Mouse (Mus musculus) kidney, adult 11 months (tissue): Measurements from ENCODE around the gene Slc24a2.

ENCODE experiments used
- DNase-seq: peaks from one replicate; pipeline ENCODE4 v3.0.0; 2022

Gene Slc24a2

GRCm38 (mm10) chr4:87229960-87230551 lies at the start of gene Slc24a2:
Slc24a2 (minus strand) TSS chr4:87230477.
- no peak for DNase-seq

- no peak for DNase-seq
Observed at GRCm38 (mm10) chr4:87274825-87275224, 44.5 kb upstream of the Slc24a2 start.

GRCm38 (mm10) chr4:87274276-87274675 lies 44.0 kb upstream of the Slc24a2 start:
- DNase-seq, result no peak

DNA sequence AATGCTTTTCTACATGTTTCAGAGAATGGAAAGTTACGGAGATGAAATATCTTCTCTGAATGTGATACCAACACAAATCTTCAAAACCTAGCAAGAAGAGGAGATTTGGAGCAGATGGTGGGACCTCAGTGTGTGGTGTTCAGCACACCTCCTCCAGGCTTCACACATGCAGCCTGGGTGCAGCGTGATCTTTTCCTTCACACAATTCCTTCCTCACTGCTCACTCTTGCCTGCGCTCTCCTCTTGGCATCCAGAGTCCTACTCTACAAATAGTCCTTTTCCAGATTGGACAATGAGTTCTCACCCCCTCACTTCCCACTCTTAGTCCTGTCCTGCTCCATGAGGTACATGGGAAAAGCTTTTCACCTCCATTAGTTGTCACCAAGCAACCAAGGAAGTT lies 43.2 kb upstream of the Slc24a2 start:
- DNase-seq, result no peak

- no peak for DNase-seq
Observed at GRCm38 (mm10) chr4:87229224-87229959, 885 bp downstream of the Slc24a2 start.

GRCm38 (mm10) chr4:87221586-87221985 lies 8.7 kb downstream of the Slc24a2 start:
- DNase-seq, result no peak

- no peak for DNase-seq
Observed at GRCm38 (mm10) chr4:87218196-87218595, 12.1 kb downstream of the Slc24a2 start.

GRCm38 (mm10) chr4:87211344-87211978 lies 18.8 kb downstream of the Slc24a2 start:
- no peak for DNase-seq

- DNase-seq, result no peak
Observed at GRCm38 (mm10) chr4:87210533-87210932, 19.7 kb downstream of the Slc24a2 start.

- DNase-seq, result no peak
Observed at GRCm38 (mm10) chr4:87202081-87202480, 28.2 kb downstream of the Slc24a2 start.

- no peak for DNase-seq
Observed at GRCm38 (mm10) chr4:87201229-87201628, 29.0 kb downstream of the Slc24a2 start.

DNA sequence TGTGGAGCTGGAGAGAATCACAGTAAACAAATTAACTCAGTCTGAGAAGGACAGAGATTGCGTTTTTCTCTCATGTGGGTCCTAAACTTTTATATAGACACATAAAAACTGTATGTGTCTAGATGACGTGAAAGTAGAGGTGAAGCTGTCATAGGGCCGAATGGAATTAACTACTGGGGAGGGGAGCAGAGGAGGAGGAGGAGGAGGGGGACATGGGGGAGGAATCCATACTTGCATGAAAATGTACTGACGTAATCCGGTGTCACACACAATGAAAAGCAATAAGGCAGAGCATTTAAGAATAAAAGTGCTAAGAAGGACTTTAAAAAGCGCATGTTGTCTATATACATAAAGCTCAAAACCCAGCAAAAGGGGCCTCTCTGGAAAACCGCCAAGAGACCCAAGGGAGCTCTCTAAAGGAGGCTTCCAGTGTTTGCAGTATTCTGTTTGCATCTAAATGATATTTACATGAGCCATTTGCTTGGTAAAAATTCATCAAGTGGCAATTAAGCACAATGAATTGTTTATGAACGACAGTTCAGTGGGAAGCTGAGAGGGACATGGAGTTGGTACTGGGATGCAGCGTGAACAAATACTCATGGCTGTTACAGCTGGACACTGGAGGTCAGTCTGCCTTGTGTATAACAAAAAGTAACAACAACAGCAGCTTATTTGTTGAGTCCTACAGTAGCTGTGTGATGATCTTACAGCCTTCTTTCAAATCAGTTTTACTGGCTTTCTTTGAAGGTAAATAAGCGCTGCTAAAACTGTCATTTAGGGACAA lies 45.9 kb downstream of the Slc24a2 start:
- DNase-seq, result no peak

DNA sequence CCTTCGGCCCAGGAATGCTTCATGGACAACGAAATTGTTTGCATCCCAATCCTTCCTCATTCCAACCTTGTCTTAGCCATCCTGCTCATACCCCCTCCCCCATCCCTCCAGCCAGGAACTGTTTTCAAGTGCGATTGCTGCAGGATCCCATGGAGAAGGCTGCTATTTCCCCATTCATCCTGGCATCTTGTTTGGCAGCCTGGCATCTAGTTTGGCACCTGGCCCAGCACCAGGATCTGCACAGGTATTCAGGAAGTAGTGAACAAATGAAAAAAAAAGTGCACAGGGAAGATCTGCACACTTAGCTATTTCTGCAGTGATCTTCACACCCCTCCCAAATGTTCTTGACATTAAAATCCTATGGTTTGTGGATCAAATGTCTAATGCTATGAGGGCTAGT lies 53.2 kb downstream of the Slc24a2 start:
- no peak for DNase-seq

- DNase-seq, result no peak
Observed at GRCm38 (mm10) chr4:87163945-87164344, 66.3 kb downstream of the Slc24a2 start.

- DNase-seq, result no peak
Observed at GRCm38 (mm10) chr4:87158053-87158452, 72.2 kb downstream of the Slc24a2 start.

GRCm38 (mm10) chr4:87151990-87152389 lies 78.3 kb downstream of the Slc24a2 start:
- no peak for DNase-seq

GRCm38 (mm10) chr4:87149584-87149983 lies 80.7 kb downstream of the Slc24a2 start:
- no peak for DNase-seq

DNA sequence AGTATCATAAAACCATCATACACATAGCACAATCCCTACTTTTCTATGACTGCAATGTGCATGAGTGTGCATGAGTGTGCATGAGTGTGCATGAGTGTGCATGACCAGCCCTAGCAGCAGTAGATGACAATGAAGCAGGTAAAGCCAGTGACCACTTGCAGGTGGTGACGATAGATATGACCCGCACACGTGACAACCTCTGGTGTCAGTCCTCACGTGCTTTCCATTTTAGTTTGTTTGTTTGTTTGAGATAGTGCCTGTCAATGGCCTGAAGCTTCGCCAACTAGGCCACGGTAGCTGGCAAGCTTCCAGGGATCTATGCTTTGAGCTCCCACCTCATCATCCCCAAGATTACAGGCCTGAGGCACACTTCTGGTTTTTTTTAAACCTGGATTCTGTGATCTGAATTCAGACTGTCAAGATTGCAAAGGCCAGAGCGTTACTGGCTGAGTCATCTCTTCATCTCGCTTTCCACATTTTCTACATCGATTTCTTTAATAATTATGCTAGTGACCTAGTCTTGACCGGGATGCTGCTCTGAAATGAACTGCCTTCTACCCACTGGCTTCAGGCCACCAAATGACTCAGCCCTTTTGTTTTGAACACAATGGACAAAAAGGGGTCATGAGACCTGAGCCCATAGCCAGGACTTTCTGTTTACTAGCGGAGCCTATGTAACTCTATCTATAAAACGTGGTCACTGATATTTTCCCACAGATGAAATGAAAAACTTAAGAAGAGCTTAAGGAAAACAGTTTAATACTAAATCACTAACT lies 88.5 kb downstream of the Slc24a2 start:
- no peak for DNase-seq

GRCm38 (mm10) chr4:87140901-87141300 lies 89.4 kb downstream of the Slc24a2 start:
- no peak for DNase-seq

GRCm38 (mm10) chr4:87132525-87132924 lies 97.8 kb downstream of the Slc24a2 start:
- DNase-seq, result no peak

- no peak for DNase-seq
Observed at GRCm38 (mm10) chr4:87126756-87127155, 103.5 kb downstream of the Slc24a2 start.

DNA sequence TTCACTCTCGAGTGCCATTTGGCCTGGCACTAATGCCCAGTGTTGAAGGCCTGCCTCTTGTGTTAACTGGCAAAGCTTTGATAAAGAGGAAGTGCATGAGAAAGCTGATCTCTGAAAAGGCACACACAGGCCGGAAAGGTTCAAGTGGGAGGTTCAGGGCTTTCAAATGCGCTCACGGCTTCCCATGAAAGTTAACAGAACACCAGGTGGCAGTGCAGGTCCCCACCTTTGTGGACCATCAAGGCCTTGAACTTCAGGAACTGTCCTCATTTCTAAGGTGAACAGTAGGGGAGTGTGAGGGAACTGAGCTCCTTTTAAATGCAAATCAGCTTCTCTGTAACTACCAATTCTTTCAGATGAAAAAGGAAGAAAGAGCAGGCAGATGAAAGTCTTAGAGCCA lies 110.5 kb downstream of the Slc24a2 start:
- no peak for DNase-seq

- no peak for DNase-seq
Observed at GRCm38 (mm10) chr4:87115726-87116125, 114.6 kb downstream of the Slc24a2 start.
